Mouse (Mus musculus) embryonic fibroblast, embryonic 13.5 days (primary cell): ENCODE data around the gene Tsc22d1.

Experiments
- CTCF ChIP-seq: IDR thresholded peaks from 2 replicates; pipeline ENCODE4 v1.5.1; 2011; ENCODE audit warnings: mild to moderate bottlenecking, control low read depth, low read length, moderate library complexity, borderline replicate concordance; ENCODE audit not compliant: insufficient read depth
- POLR2A ChIP-seq: IDR thresholded peaks from 2 replicates; pipeline ENCODE4 v1.6.1; 2011; ENCODE audit warnings: low read depth, mild to moderate bottlenecking, control low read depth, low read length, moderate library complexity

- TF ChIP-seq CTCF, result no peak
- TF ChIP-seq POLR2A, result no peak
These were observed 63.3 kb downstream of the Tsc22d1 start for GRCm38 (mm10) chr14:76478076-76478475.
